Mouse (Mus musculus) brain, adult 2 months (tissue): ENCODE results near the gene Afg1l.

Source experiments
- DNase-seq: peaks from one replicate; pipeline ENCODE4 v3.0.0; 2011; ENCODE audit warnings: low read depth, low spot score

Gene Afg1l

DNA sequence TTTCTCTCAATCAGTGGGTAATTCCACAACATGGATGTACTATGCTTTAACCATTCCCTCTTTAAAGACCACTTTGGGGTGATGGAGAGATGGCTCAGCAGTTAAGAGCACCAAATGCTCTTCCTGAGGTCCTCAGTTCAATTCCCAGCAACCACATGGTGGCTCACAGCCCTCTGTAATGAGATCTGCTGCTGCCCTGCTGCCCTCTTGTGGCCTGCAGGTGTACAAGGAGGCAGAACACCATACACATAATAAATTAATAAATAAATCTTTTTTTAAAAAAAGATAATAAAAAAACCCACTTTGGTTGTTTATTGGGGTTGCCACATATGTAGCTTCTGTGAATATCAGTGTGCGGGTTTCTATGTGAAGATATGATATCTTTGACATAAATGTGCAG is 180.4 kb downstream of the Afg1l start:
- DNase-seq, result no peak

DNA sequence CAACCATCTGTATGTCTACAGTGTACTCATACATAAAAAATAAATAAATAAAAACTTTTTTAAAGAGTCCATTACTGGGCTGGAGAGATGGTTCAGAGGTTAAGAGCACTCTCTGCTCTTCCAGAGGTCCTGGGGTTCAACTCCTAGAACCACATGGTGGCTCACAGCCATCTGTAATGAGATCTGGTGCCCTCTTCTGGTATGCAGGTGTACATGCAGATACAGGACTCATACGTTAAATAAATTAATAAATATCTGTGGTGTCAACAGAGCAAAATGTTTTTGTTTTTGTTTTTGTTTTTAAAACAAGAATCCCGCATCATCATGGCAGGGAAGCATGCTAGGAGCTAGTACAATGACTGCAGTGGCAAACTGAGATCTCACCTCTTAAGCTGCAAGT is 181.3 kb downstream of the Afg1l start:
- DNase-seq, result no peak

DNA sequence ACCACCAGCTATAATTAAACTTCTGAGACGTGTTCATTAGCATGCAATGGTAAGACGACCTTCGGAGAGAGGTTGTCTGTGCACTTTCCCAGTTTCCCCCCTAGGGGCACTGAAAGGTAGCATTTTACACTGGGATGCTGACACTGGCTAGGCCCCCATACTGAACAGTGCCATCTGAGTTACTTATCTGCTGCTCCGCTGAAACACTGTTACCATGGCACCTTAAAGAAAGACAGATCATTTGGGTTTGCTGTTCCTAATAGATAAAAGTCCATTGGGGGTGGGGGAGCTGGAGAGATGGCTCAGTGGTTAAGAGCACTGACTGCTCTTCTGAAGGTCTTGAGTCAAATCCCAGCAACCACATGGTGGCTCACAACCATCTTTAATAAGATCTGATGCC is 181.8 kb downstream of the Afg1l start:
- DNase-seq, result no peak

DNA sequence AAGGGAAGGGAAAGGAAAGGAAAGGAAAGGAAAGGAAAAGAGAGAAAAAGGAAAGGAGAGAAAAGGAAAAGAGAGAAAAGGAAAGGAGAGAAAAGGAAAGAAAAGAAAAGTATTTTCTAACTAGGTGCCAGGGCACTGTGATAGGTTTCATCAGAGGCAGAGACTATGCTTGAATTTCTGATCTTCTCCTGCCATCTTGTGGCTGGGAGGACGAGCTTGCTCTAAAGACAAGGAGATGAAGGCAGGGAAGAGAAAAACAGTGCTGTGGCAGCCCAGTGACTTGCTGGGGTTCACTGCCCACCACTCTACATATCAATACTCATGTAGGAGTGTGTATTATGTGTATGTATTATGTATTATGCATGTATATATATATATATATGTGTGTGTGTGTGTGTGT is 183.3 kb downstream of the Afg1l start:
- peak; percentile 93 for DNase-seq

DNA sequence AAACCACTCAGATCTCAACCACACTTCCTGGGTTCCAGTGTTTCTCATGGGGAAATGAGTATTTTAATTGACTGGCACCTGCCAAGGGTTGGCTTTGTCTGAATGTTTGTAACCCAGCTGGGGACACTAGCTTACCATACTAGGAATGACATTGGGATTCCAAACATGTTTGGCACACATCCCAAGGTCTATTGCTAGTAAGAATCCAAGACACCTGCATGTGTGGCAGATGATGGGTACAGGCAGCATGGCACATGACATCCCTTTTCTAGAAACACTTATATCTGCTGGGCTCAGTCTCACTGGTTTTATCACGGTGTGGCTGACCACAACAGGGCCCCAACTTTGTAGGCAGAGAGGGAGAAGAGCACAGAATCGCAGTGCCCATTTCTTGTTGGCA is 184.0 kb downstream of the Afg1l start:
- DNase-seq, result no peak

DNA sequence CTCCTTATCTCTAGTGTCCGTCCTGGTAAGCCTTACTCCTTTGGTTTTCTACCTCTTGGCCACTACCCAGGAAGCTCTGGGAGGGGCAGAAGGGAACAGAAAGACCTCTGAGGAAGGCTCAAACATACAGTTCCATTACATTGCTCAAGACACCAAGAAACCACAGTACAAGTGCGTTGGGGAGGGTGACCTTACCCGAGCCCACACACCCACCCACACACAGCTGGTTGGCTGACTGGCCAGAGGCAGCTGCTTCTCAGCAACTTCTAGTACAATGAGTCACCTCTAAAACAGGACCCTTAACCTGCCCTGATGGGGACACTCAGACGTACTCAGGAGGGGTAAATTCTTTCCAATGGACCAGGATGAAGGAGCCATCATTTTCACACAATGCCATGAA is 184.5 kb downstream of the Afg1l start:
- no peak for DNase-seq

DNA sequence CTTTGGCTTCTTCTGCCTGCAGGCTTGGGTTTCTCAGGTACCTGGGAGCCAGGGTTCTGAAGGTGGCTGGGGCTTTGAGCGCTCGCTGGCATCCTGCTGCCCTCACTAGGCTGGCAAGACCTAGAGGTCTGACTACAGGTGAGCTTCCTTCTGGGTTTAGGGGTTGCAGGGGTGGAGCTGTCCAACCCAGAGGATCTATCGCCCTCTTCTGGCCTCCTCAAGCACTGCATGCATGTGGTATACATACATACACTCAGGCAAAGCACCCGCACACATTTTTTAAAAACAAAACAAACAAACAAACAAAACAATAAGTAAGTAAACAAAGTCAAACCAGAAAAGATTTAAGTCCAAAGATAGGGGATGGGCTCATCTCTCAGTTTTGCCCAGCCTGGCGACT is 187.0 kb downstream of the Afg1l start:
- peak; percentile 58 for DNase-seq

DNA sequence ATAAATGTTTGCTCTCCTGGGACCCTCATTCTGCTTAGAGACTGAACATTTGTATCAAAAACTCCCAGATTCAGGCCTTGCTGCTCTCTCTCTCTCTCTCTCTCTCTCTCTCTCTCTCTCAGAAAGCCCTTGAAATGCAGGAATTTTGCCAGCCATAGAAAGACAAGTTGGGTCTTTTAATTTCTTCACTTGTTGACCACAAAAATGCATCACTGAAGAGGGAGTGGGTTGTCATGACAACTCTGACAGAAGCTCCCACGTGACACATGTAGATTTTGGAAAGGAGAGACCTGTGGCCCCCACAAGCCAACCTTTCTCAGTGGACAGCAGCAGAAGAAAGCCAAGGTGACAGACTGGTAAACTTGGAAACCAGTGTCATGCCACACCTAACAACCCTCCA is 190.7 kb downstream of the Afg1l start:
- DNase-seq, result no peak

DNA sequence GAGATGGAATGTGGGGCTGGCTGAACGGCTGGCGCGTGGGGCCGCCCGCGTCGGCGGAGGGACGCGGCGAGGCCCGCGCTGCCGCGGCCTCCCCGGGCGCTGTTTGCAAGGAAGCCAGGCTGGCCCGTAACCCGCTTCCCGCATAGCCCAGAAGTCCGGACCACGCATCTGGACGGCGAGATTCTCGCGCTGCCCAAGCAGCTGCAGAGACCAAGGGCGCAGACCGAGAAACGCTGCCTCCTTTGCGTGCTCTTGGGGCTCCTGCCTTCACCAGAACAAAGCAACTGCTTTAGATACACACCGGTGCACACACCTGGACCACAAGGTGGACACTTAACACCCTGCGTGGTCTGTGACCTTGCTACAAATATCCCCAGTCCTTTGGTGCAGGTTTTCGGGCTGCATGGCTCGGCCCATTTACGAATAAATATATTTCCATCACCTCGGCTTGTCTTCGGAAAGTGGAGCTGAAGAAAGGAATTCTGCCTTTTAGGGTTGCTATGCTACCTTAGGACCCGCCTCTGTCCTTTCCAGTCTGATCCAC is 200.0 kb downstream of the Afg1l start:
- DNase-seq, result peak; percentile 35

DNA sequence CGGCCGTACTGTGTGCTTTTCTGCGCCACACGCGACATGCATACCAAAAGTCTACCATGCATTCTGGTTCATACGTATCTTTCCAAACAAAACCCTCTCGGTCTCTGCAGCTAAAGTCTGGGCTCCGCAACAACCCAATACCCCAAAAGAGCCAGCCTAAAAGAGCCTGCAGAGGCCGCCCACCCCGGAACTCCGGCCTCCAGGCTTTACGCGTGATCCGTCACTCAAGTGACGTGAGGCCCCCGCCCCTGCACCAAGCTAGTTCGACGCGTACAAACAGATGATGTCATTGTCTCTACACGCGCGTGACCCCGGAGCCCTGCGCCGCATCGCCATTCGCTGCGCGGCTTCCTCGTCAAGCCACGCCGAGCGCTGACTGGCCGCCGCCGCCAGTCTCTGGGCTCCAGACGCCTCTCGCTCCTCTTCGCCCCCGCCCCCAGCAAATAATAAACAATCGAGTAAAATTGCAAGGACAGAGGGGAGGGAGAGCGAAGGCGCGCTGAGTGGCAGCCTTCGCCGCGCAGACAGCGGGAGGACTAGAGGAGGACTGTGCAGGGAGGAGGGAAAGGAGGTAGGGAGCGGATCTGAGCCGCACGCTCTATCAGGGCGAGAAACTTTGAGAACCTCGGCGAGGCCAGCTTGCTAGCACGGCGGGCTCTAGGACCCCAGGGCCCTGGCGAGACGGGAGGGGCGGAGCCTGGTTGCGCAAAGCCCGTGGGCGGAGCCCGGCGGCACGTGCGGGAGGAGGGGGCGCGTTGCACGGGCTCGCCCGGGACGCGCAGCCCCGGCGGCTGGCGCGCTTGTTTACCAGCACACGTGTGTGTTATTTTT is 200.7 kb downstream of the Afg1l start:
- DNase-seq, result peak; percentile 100

DNA sequence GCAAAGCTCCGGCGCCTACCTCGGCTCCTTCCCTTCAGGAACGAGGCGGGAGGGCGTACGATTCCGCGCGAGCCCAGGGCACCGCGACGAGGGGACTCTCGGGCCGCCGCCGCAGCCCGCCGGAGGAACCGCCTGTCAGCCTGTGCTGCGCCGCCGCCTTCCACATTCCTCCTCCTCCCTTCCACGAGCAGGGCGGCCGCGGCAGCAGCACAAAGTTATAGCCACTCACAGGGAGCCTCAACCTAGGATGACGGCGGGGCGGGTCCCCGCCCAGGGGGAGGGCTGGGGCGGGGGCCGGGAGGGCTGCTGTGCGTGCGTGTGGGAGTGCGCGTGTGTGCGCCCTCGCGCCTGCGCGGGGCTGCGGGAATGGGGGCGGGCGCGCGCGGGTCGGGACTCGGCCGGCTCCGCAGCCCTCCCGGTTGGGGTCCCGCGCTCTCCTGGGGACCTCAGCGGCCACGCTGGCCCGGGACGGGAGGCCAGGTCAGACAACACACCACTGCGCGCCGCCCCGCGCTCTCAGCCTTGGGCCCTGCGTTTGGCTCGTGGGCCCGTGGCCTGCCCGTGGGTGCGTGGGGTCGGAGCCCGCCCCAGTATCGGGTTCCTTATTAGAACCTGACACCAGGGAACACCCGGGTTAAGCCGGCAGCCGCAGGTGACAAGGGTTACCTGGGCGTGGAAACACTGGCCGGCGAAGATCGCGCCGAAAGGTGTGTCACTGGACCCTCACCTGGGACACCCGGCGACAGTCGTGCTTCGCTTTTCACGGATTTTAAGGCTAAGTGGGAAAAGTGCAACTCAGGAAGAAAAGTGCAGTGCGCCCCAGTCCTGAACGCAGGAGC is 201.6 kb downstream of the Afg1l start, which contains the start of gene Foxo3:
TSS of gene Foxo3 (minus strand) at position 249 of the 839 bp plus-strand sequence.
- DNase-seq, result peak; percentile 97

DNA sequence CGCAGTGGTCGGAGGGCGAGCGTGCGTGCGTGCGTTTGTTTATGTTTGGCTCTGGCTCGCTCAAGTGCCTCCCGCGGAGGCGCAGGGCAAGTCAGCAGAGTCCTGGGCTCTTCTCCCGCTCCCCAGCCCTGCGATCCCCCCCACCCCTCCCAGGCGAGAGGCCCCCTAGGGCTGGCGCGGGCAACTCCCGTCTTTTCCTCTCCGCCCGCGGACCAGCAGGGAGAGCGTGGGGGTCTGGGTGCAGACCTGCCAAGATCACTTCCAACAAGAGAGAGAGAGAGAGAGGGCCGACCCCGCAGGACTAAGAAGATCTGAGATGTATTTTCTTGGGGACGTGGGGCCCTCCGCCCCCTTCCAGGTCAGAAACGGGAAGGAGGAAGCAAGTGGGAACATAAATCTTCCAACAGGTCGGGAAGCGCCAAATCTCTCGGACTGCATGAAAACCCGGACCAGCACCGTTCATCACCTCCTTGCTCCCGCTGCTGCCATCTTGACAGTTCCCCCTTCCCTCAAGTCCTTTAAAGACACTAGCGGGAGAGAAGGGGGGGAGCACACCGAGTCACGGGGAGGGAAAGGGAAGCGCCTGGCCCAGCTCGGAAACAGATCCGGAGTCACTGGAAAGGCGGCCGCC is 202.4 kb downstream of the Afg1l start:
- DNase-seq, result peak; percentile 85

DNA sequence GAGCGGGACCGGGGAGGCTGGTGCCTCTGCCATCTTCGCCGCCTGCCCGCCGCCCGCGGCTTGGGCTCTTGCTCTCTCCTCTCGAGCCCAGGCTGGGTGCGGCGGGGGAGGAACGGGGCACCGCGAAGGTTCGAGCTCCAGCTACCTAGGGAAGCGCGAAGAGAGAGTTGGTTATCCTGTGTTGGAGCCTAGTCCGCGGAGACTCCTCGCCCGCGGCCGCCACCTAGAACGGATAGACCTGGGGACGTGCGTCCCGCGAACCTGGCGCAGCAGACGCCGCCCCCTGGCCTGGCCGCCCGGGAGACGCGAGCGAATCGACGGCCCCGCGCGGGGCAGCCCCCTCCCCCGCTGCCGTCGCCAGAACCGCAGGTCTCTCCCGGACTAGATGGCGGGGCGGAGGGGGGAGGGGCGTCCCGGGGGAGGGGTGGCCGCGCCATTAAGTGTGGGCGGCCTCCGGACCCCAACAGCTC is 202.9 kb downstream of the Afg1l start:
- DNase-seq, result peak; percentile 54

DNA sequence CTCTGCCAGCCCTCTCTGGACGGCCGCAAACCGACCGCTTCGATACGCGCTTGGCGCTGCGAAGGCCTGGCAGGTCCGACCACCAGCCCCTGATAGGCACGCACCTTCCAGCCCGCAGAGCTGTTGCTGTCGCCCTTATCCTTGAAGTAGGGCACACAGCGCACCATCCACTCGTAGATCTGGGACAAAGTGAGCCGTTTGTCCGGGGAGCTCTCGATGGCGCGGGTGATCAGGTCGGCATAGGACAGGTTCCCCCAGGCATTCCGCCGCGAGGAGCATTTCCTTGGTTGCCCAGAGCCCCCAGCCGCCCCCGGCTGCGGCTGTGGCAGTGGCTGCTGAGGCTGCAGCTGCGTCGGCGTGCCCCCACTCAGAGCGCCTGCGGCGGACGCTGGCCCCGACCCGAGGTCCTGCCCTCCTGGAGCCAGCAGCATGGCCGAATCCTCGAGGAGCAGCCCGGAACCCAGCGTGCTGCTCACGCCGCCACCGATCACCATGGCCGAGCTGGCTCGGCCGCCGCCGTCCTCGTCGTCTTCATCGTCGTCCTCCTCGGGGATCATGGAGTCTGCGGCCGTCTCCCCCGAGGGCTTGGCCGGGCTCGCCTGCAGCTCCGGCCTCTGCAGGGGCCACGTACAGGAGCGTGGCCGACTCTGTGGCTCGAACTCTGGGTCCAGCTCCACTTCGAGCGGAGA is 203.5 kb downstream of the Afg1l start:
- peak; percentile 33 for DNase-seq

DNA sequence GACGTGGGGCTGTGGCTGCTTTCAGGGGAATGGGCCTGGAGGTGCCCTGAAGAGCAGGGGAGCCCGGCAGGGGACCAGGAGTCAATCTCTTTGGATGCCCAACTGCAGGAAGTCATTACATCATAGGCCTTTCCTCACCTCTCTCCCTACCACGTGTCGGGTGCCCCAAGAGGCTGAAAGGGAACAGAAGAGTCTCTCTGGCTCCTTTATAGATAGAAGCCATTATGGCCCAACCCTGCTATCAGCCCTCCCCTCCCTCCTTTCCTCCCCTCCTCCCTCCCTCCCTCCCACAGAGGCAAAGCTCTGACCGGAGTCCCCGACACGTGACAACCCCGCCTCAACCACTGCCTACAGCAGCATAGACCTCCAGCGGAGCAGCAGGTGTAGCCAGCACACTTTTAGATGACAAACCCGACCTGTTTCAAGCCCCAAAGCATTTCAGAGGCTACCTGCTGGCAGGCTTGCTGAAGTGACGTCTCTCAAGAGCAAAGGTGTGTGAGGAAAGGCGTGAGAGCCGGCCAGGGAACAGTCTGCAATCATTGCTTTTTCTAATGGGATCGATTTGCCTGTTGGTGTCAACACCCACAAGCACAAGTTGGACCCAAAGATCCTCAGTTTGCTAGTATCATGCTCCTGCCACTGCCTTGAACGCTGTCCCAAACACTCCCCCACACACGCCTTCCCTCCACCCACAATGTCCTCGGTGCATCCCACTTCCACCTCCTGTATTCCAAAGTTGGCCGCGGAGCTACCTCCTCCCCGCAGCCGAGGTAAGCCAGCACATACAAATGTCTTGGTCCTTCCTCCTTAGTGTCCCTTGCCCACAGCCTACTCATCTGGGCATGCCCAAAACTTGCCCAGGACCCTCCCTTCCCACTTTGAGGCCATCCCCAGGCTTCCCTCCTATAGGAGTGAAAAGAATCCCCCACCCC is 204.3 kb downstream of the Afg1l start:
- peak; percentile 77 for DNase-seq

DNA sequence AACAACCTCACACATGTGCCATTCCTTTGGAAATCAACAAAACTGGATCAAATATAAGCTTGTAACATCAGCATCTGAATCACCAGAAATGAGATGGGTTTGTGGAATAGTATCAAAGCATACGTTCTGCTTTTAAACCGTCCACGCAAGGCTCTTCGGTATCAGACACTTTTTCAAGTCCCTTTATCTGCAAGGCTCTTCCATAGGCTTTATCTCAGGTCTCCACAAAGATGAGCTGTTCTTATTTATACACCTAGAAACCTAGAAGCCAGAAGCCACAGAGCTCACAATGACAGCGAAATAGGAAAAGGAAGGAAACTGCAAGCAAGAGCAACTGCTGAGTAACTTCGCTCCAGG is 205.0 kb downstream of the Afg1l start:
- DNase-seq, result no peak

DNA sequence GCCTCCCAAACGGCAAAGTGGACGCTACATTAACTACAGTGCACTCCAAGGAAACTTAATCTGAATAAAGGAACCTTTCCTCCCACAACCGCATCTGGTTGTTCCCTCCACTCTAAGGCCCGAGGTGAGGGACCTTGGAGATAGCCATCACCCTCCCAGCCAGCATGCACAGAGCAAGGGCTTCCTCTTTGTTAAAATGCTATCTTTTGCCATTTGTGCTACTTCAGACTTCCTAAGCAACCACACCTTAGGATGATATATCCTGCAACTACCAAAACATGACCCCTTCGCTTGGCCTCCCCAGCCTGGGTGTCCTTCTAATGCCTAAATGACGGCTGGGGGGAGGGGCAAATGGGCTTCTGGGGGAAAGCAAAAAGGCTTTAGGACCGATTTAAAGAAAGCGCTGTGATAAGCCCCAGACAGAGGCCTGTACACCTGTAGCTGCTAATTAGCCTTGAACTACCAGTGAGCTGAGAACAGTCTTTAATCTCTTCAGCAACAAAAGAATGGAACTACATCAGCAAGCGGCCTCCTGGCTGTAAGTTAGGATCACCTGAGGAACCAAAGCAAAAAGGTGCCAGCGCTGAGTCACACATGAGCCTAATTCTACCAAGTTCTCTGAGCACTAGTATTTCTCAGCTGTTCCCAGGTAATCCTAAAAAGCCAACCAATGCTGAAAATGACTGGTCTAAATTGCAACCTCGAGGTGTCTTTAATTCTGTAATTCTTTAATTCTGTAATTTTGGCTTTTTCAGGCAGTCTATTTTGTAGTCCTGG is 206.7 kb downstream of the Afg1l start:
- DNase-seq, result peak; percentile 63

DNA sequence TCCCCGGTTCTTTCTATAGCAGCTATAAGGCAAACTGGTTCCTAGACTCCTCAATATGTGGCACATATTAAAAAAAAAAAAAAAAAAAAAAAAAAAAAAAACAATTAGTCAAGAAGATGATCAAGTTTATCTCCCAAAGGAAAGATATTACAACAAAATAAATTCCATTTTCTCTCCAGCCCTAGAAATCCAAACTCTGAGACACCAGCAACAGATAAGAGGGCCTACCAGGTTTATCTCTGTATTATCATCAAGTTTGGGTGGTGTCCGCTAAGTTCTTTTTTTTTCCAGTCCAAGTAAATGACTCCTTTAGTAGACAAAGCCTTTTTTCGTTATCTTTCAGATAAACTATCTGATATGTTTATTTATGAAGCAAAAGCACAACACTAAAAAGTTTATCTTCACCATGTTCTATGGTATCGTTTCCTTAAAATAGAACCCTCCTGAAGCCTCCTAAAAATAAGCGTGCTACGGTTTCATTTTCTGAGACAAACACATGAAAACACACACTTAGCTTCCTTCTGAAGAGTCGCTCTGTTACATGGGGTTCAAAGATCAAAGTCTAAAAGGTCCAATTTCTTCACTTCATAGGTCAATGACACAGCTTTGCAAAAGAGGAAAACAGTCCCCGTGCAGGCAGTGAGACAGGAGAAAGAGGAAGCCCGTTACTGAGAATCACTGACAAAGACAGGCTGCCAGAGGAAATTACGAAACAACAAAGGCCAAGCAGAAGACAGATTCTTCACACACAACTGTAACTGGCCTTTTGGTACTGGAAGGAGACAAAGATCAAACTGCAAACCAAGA is 207.9 kb downstream of the Afg1l start:
- peak; percentile 47 for DNase-seq
